Mouse (Mus musculus) embryonic facial prominence, embryonic 13.5 days (tissue): ENCODE measurements around the gene Foxo3. TPM values are rescaled to one million over a fixed set of nuclear protein-coding genes. Genes with fewer than 3 reads are reported as not detected.

ENCODE experiments used
- ATAC-seq: fragments of 200-750 bp; cut with Nextera tagmentation; 2 replicates; pipeline ENCODE4 v1.8.0; 2017; ENCODE audit warnings: low read depth; ENCODE audit not compliant: insufficient number of reproducible peaks, insufficient read depth, low FRiP score, low TSS enrichment
- H3K27ac ChIP-seq: fragments of 300-500 bp; sonication (generic); 2 replicates; pipeline ENCODE4 v1.5.1; 2015; ENCODE audit warnings: moderate library complexity, mild to moderate bottlenecking, inconsistent platforms
- H3K27me3 ChIP-seq: fragments of 300-500 bp; sonication (generic); 2 replicates; pipeline ENCODE4 v1.6.1; 2015; ENCODE audit warnings: mild to moderate bottlenecking, inconsistent platforms
- H3K36me3 ChIP-seq: fragments of 300-500 bp; sonication (generic); 2 replicates; pipeline ENCODE4 v1.6.1; 2015; ENCODE audit warnings: mild to moderate bottlenecking, inconsistent platforms
- H3K4me1 ChIP-seq: fragments of 300-500 bp; sonication (generic); 2 replicates; pipeline ENCODE4 v1.6.1; 2015; ENCODE audit warnings: inconsistent platforms
- H3K4me2 ChIP-seq: fragments of 300-500 bp; sonication (generic); 2 replicates; pipeline ENCODE4 v1.6.1; 2015; ENCODE audit warnings: moderate library complexity, mild to moderate bottlenecking, inconsistent platforms
- H3K4me3 ChIP-seq: fragments of 300-500 bp; sonication (generic); 2 replicates; pipeline ENCODE4 v1.5.1; 2015; ENCODE audit warnings: mild to moderate bottlenecking, inconsistent platforms
- H3K9ac ChIP-seq: fragments of 300-500 bp; sonication (generic); 2 replicates; pipeline ENCODE4 v1.6.1; 2015; ENCODE audit warnings: mild to moderate bottlenecking, inconsistent platforms
- H3K9me3 ChIP-seq: fragments of 300-500 bp; sonication (generic); 2 replicates; pipeline ENCODE4 v1.6.1; 2016; ENCODE audit warnings: inconsistent platforms
- WGBS: fragments of 180-500 bp; shearing (Covaris S2); methylation state at CpG from one replicate; pipeline ENCODE4 v1.1.7; 2015; ENCODE audit warnings: mixed read lengths; 5-methylcytosine and 5-hydroxymethylcytosine counted together
- polyA plus RNA-seq: library from polyadenylated mRNA; unstranded; fragments of >200 nt; fragmentation: Nextera tagmentation; extraction: Ambion mirVana; gene quantifications from 2 replicates; pipeline ENCODE4 v1.2.1, GENCODE M21; 2015

The Foxo3 gene
- polyA plus RNA-seq = 8.0 and 8.6 TPM in 2 replicates

GRCm38 (mm10) chr10:42276507-42277345, at the start of gene Foxo3:
Gene Foxo3, minus strand, starts transcription at chr10:42276755.
- H3K27me3 ChIP-seq = 0 out of 2 replicates have a peak, but pooled peaks cover 4% of the 10 kb centered on the region
- under 1% methylated on average over 68 of the region's 88 CpGs for WGBS
- H3K4me1 ChIP-seq = peaks cover 26% of the 10 kb centered on the region
- peak; percentile 80 for ATAC-seq
- H3K4me3 ChIP-seq = peak within 1 kb of the TSS; percentile 79
- peak within 1 kb of the TSS; percentile 98 for H3K27ac ChIP-seq
- H3K36me3 ChIP-seq = 0 out of 2 replicates have a peak, but pooled peaks cover 3% of the 10 kb centered on the region
- no peaks in the 10 kb centered on the region for H3K9me3 ChIP-seq
- H3K4me2 ChIP-seq = peak within 1 kb of the TSS; percentile 98
- H3K9ac ChIP-seq = peak within 1 kb of the TSS; percentile 88

GRCm38 (mm10) chr10:42325305-42325704, 48.8 kb upstream of the Foxo3 start:
- Histone ChIP-seq H3K9me3 (no peaks in the 10 kb centered on the region), H3K4me1 (no peaks in the 10 kb centered on the region), H3K4me2 (no peak overlapping the region), H3K27ac (no peak overlapping the region), H3K27me3 (no peaks in the 10 kb centered on the region), H3K4me3 (no peak overlapping the region), H3K36me3 (no peaks in the 10 kb centered on the region), H3K9ac (no peak overlapping the region)
- WGBS = 91% methylated on average over 10 of the region's 10 CpGs
- ATAC-seq = no peak

GRCm38 (mm10) chr10:42323978-42324377, 47.4 kb upstream of the Foxo3 start:
- no peak overlapping the region for H3K27ac ChIP-seq
- no peak overlapping the region for H3K4me3 ChIP-seq
- H3K9me3 ChIP-seq = no peaks in the 10 kb centered on the region
- no peak for ATAC-seq
- H3K4me2 ChIP-seq = no peak overlapping the region
- H3K9ac ChIP-seq = no peak overlapping the region
- no peaks in the 10 kb centered on the region for H3K27me3 ChIP-seq
- no peaks in the 10 kb centered on the region for H3K36me3 ChIP-seq
- H3K4me1 ChIP-seq = no peaks in the 10 kb centered on the region

- Histone ChIP-seq H3K4me1 (peaks cover 4% of the 10 kb centered on the region; the same call in 1 of the 2 replicates), H3K36me3 (peaks cover 7% of the 10 kb centered on the region), H3K4me2 (no peak overlapping the region), H3K27me3 (peaks cover 5% of the 10 kb centered on the region; the same call in 1 of the 2 replicates), H3K9me3 (no peaks in the 10 kb centered on the region), H3K4me3 (no peak overlapping the region), H3K27ac (no peak overlapping the region), H3K9ac (no peak overlapping the region)
- ATAC-seq = no peak
- WGBS = 82% methylated on average over 22 of the region's 22 CpGs
These were observed 36.7 kb upstream of the Foxo3 start for GRCm38 (mm10) chr10:42313222-42313786.

DNA sequence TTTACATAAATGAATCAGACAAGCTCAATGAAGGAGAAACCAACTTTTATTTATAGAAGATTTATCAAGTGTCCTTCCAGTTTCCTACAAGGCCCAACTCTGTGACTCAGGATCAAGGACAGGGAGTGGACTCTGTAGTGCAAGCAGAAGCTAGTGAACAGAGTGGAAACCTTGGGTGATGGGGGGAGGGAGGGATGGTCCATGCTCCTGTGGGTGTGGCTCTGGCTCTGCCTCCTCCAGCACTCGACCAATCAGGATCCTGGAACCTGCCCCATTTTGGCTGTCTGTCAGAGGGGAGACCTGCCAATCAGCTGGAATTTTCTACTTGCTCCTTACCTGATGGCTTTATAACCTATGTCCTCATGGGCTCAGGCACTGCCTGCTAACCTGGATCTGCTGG, 36.0 kb upstream of the Foxo3 start:
- Histone ChIP-seq H3K4me2 (no peak overlapping the region), H3K27ac (no peak overlapping the region), H3K9ac (no peak overlapping the region), H3K4me1 (peaks cover 4% of the 10 kb centered on the region; the same call in 1 of the 2 replicates), H3K36me3 (peaks cover 7% of the 10 kb centered on the region), H3K9me3 (no peaks in the 10 kb centered on the region), H3K27me3 (peaks cover 5% of the 10 kb centered on the region; the same call in 1 of the 2 replicates), H3K4me3 (no peak overlapping the region)
- WGBS = 52% methylated on average over 1 of the region's 1 CpGs
- no peak for ATAC-seq

GRCm38 (mm10) chr10:42308687-42308987, 32.1 kb upstream of the Foxo3 start:
- H3K27me3 ChIP-seq = peaks cover 5% of the 10 kb centered on the region; the same call in 1 of the 2 replicates
- 0 out of 2 replicates have a peak overlapping the region, but pooled peaks have one; percentile 44 for H3K9ac ChIP-seq
- H3K4me2 ChIP-seq = peak overlapping the region; percentile 58
- H3K4me3 ChIP-seq = peak overlapping the region; percentile 31
- peaks cover 4% of the 10 kb centered on the region; the same call in 1 of the 2 replicates for H3K4me1 ChIP-seq
- ATAC-seq = no peak
- WGBS = 27% methylated on average over 8 of the region's 8 CpGs
- peaks cover 7% of the 10 kb centered on the region; the same call in 1 of the 2 replicates for H3K36me3 ChIP-seq
- no peak overlapping the region for H3K27ac ChIP-seq
- no peaks in the 10 kb centered on the region for H3K9me3 ChIP-seq

GRCm38 (mm10) chr10:42307980-42308686, 31.6 kb upstream of the Foxo3 start:
- 6% methylated on average over 20 of the region's 20 CpGs for WGBS
- Histone ChIP-seq H3K4me3 (peak overlapping the region; percentile 31), H3K27me3 (peaks cover 5% of the 10 kb centered on the region; the same call in 1 of the 2 replicates), H3K4me2 (peak overlapping the region; percentile 58), H3K36me3 (peaks cover 5% of the 10 kb centered on the region; the same call in 1 of the 2 replicates), H3K4me1 (peaks cover 4% of the 10 kb centered on the region; the same call in 1 of the 2 replicates), H3K9ac (peak overlapping the region; percentile 44; the same call in 1 of the 2 replicates), H3K27ac (no peak overlapping the region), H3K9me3 (no peaks in the 10 kb centered on the region)
- ATAC-seq = peak; percentile 65; the same call in 1 of the 2 replicates

GRCm38 (mm10) chr10:42306422-42306821, 29.9 kb upstream of the Foxo3 start:
- WGBS = 86% methylated on average over 8 of the region's 8 CpGs

GRCm38 (mm10) chr10:42300805-42301204, 24.2 kb upstream of the Foxo3 start:
- Histone ChIP-seq H3K36me3 (no peaks in the 10 kb centered on the region), H3K9me3 (peaks cover 8% of the 10 kb centered on the region; the same call in 1 of the 2 replicates), H3K27ac (no peak overlapping the region), H3K9ac (no peak overlapping the region), H3K27me3 (no peaks in the 10 kb centered on the region; the same call in 1 of the 2 replicates), H3K4me1 (no peaks in the 10 kb centered on the region), H3K4me3 (no peak overlapping the region), H3K4me2 (no peak overlapping the region)
- no peak for ATAC-seq
- WGBS = 62% methylated on average over 4 of the region's 4 CpGs

More at GRCm38 (mm10) chr10:42306422-42306821, 29.9 kb upstream of the Foxo3 start:
- no peak for ATAC-seq
- H3K4me3 ChIP-seq = no peak overlapping the region
- peaks cover 4% of the 10 kb centered on the region; the same call in 1 of the 2 replicates for H3K4me1 ChIP-seq
- H3K9ac ChIP-seq = no peak overlapping the region
- no peaks in the 10 kb centered on the region for H3K9me3 ChIP-seq
- H3K36me3 ChIP-seq = no peaks in the 10 kb centered on the region
- no peak overlapping the region for H3K4me2 ChIP-seq
- peaks cover 5% of the 10 kb centered on the region; the same call in 1 of the 2 replicates for H3K27me3 ChIP-seq
- no peak overlapping the region for H3K27ac ChIP-seq

GRCm38 (mm10) chr10:42299967-42300366, 23.4 kb upstream of the Foxo3 start:
- ATAC-seq = no peak

GRCm38 (mm10) chr10:42299426-42299825, 22.9 kb upstream of the Foxo3 start:
- H3K9ac ChIP-seq = no peak overlapping the region
- no peak overlapping the region for H3K27ac ChIP-seq
- no peaks in the 10 kb centered on the region for H3K4me1 ChIP-seq
- no peaks in the 10 kb centered on the region; the same call in 1 of the 2 replicates for H3K27me3 ChIP-seq
- no peak overlapping the region for H3K4me3 ChIP-seq
- no peak for ATAC-seq
- peaks cover 8% of the 10 kb centered on the region; the same call in 1 of the 2 replicates for H3K9me3 ChIP-seq
- WGBS = 80% methylated on average over 6 of the region's 6 CpGs
- no peaks in the 10 kb centered on the region for H3K36me3 ChIP-seq
- no peak overlapping the region for H3K4me2 ChIP-seq

More at GRCm38 (mm10) chr10:42299967-42300366, 23.4 kb upstream of the Foxo3 start:
- Histone ChIP-seq H3K27ac (no peak overlapping the region), H3K9me3 (peaks cover 8% of the 10 kb centered on the region; the same call in 1 of the 2 replicates), H3K4me2 (no peak overlapping the region), H3K4me1 (no peaks in the 10 kb centered on the region), H3K27me3 (no peaks in the 10 kb centered on the region; the same call in 1 of the 2 replicates), H3K4me3 (no peak overlapping the region), H3K36me3 (no peaks in the 10 kb centered on the region), H3K9ac (no peak overlapping the region)
- 43% methylated on average over 7 of the region's 7 CpGs for WGBS
